Mouse (Mus musculus) layer of hippocampus, postnatal 10 days (tissue): Measurements from ENCODE around the gene Smyd4. TPM values are rescaled to one million over a fixed set of nuclear protein-coding genes. Genes with fewer than 3 reads are reported as not detected.

Experiments
- DNase-seq, 2 experiments: peaks; one replicate each; pipeline ENCODE4 v3.0.0; 2021; ENCODE audit warnings: low spot score in 2 of 2
- total RNA-seq, 2 experiments: library from RNA; stranded (reverse); gene quantifications; 2 replicates each; pipeline ENCODE4 v1.2.3; 2021

Smyd4 gene
- total RNA-seq, 2 experiments from 2014 or later, result 13.2 to 13.7 TPM

- DNase-seq, result no peak
Measured at GRCm38 (mm10) chr11:75415994-75416393, 67.8 kb downstream of the Smyd4 start.

- DNase-seq, result no peak
Measured at GRCm38 (mm10) chr11:75420037-75420436, 71.8 kb downstream of the Smyd4 start.

GRCm38 (mm10) chr11:75420810-75421374, 72.7 kb downstream of the Smyd4 start:
- no peak for DNase-seq

GRCm38 (mm10) chr11:75421375-75422012, 73.3 kb downstream of the Smyd4 start:
- no peak for DNase-seq

- no peak for DNase-seq
Measured at GRCm38 (mm10) chr11:75422013-75422792, 74.0 kb downstream of the Smyd4 start, which contains the start of gene Serpinf1. Gene Serpinf1 (minus strand): TSS chr11:75422701.

- DNase-seq, result no peak
Measured at GRCm38 (mm10) chr11:75423091-75423490, 74.9 kb downstream of the Smyd4 start.

- no peak for DNase-seq
Measured at GRCm38 (mm10) chr11:75424033-75424432, 75.8 kb downstream of the Smyd4 start.

- no peak for DNase-seq
Measured at GRCm38 (mm10) chr11:75424459-75424858, 76.2 kb downstream of the Smyd4 start.

- no peak for DNase-seq
Measured at GRCm38 (mm10) chr11:75429019-75429705, 80.9 kb downstream of the Smyd4 start.

- DNase-seq, result peak; percentile 89 to 91
Measured at GRCm38 (mm10) chr11:75431307-75431706, 83.1 kb downstream of the Smyd4 start.

- no peak for DNase-seq
Measured at GRCm38 (mm10) chr11:75434138-75434537, 85.9 kb downstream of the Smyd4 start.

- DNase-seq, result no peak
Measured at GRCm38 (mm10) chr11:75438194-75438593, 90.0 kb downstream of the Smyd4 start.

GRCm38 (mm10) chr11:75438804-75439203, 90.6 kb downstream of the Smyd4 start:
- no peak for DNase-seq

GRCm38 (mm10) chr11:75439363-75439762, 91.1 kb downstream of the Smyd4 start, which contains the start of gene Serpinf2:
Gene Serpinf2 (minus strand): TSS chr11:75439591.
- no peak for DNase-seq

- no peak for DNase-seq
Measured at GRCm38 (mm10) chr11:75439951-75440350, 91.7 kb downstream of the Smyd4 start.

- DNase-seq, result no peak
Measured at GRCm38 (mm10) chr11:75441034-75441433, 92.8 kb downstream of the Smyd4 start.

- peak; percentile 44 to 55 for DNase-seq
Measured at GRCm38 (mm10) chr11:75441601-75442000, 93.4 kb downstream of the Smyd4 start.

- no peak for DNase-seq
Measured at GRCm38 (mm10) chr11:75443711-75444110, 95.5 kb downstream of the Smyd4 start.

- no peak for DNase-seq
Measured at GRCm38 (mm10) chr11:75448575-75448974, 100.3 kb downstream of the Smyd4 start.

- DNase-seq, result no peak
Measured at GRCm38 (mm10) chr11:75449695-75450094, 101.5 kb downstream of the Smyd4 start.

GRCm38 (mm10) chr11:75450304-75450908, 102.2 kb downstream of the Smyd4 start:
- no peak for DNase-seq
